Mouse (Mus musculus): Measurements from ENCODE around the gene Wnt2.

- TF ChIP-seq POLR2A (IDR thresholded peaks at IDR 0.05; ENCODE audit: insufficient read depth, low read depth, low read length) = no peak
- no peak for TF ChIP-seq CTCF (IDR thresholded peaks at IDR 0.05)
Observed at GRCm38 (mm10) chr6:17943877-17944617, 86.3 kb downstream of the Wnt2 start.

Measured in heart, adult 2 months (tissue).